Mouse (Mus musculus): Measurements from ENCODE around the gene Zbed4.
"Not testable (repeated sequence)": the region's sequence is repeated elsewhere in the genome, so short reads cannot be mapped to it uniquely, and the experiment has no call there.

The Zbed4 gene

GRCm38 (mm10) chr15:88751564-88752402 is at the start of gene Zbed4:
Zbed4 (plus strand) TSS chr15:88751660.
- DNase-seq (ENCODE audit: low read depth, low spot score): no peak

GRCm38 (mm10) chr15:88702501-88702900 is 49.0 kb upstream of the Zbed4 start:
- DNase-seq (ENCODE audit: low read depth, low spot score): no peak

- no peak for DNase-seq (ENCODE audit: low read depth, low spot score)
Measured at GRCm38 (mm10) chr15:88704284-88704683, 47.2 kb upstream of the Zbed4 start.

- DNase-seq (ENCODE audit: low read depth, low spot score): no peak
Measured at GRCm38 (mm10) chr15:88706320-88706719, 45.1 kb upstream of the Zbed4 start.

- not testable (repeated sequence) for DNase-seq (ENCODE audit: low read depth, low spot score)
Measured at GRCm38 (mm10) chr15:88706987-88707386, 44.5 kb upstream of the Zbed4 start.

- DNase-seq (ENCODE audit: low read depth, low spot score): no peak
Measured at GRCm38 (mm10) chr15:88708204-88708603, 43.3 kb upstream of the Zbed4 start.

- DNase-seq (ENCODE audit: low read depth, low spot score): no peak
Measured at GRCm38 (mm10) chr15:88708657-88709511, 42.6 kb upstream of the Zbed4 start.

- DNase-seq (ENCODE audit: low read depth, low spot score): no peak
Measured at GRCm38 (mm10) chr15:88709878-88710277, 41.6 kb upstream of the Zbed4 start.

GRCm38 (mm10) chr15:88712501-88712900 is 39.0 kb upstream of the Zbed4 start:
- DNase-seq (ENCODE audit: low read depth, low spot score): no peak

GRCm38 (mm10) chr15:88714021-88714589 is 37.4 kb upstream of the Zbed4 start:
- no peak for DNase-seq (ENCODE audit: low read depth, low spot score)

GRCm38 (mm10) chr15:88716350-88716749 is 35.1 kb upstream of the Zbed4 start:
- DNase-seq (ENCODE audit: low read depth, low spot score): no peak

GRCm38 (mm10) chr15:88717239-88717638 is 34.2 kb upstream of the Zbed4 start:
- DNase-seq (ENCODE audit: low read depth, low spot score): no peak

GRCm38 (mm10) chr15:88723205-88723604 is 28.3 kb upstream of the Zbed4 start:
- no peak for DNase-seq (ENCODE audit: low read depth, low spot score)

GRCm38 (mm10) chr15:88724311-88724710 is 27.1 kb upstream of the Zbed4 start:
- DNase-seq (ENCODE audit: low read depth, low spot score): no peak

- no peak for DNase-seq (ENCODE audit: low read depth, low spot score)
Measured at GRCm38 (mm10) chr15:88725036-88725435, 26.4 kb upstream of the Zbed4 start.

GRCm38 (mm10) chr15:88727204-88727603 is 24.3 kb upstream of the Zbed4 start:
- DNase-seq (ENCODE audit: low read depth, low spot score): no peak

- DNase-seq (ENCODE audit: low read depth, low spot score): no peak
Measured at GRCm38 (mm10) chr15:88730717-88731116, 20.7 kb upstream of the Zbed4 start.

- no peak for DNase-seq (ENCODE audit: low read depth, low spot score)
Measured at GRCm38 (mm10) chr15:88732405-88733020, 18.9 kb upstream of the Zbed4 start.

GRCm38 (mm10) chr15:88733041-88733751 is 18.3 kb upstream of the Zbed4 start:
- DNase-seq (ENCODE audit: low read depth, low spot score): no peak

GRCm38 (mm10) chr15:88733834-88734571 is 17.5 kb upstream of the Zbed4 start, which contains the start of gene Brd1:
Brd1 (minus strand) TSS chr15:88734233.
- DNase-seq (ENCODE audit: low read depth, low spot score): peak; percentile 46
